Mouse (Mus musculus) cerebral cortex, adult 2 months (tissue): Measurements from ENCODE around the gene Rbm46.

Source experiments
- whole genome bisulfite sequencing: fragments of 180-500 bp; shearing (Covaris S2); methylation state at CpG from one replicate; pipeline ENCODE4 v1.1.7; 2018; 5-methylcytosine and 5-hydroxymethylcytosine counted together

The Rbm46 gene

DNA sequence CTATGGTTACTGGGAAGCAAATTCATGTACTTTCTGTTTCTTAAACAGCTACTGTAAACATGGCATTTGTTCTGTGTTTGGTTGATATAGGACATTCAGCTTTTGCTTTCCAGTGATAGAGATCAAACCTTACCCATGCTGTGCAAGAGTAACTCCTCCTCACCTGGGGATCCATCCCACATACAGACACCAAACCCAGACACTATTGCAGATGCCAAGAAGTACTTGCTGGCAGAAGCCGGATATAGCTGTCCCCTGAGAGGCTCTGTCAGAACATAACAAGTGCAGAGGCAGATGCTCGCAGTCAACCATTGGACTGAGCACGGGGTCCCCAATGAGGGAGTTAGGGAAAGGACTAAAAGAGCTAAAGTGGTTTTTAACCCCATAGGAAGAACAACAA lies 84.6 kb downstream of the Rbm46 start:
- WGBS = 56% methylated on average over 3 of the region's 3 CpGs
